Mouse (Mus musculus) urinary bladder, postnatal 4 days (tissue): ENCODE results near the gene Col1a1.

ENCODE experiments used
- DNase-seq, 2 experiments: peaks; one replicate each; pipeline ENCODE4 v3.0.0; 2021 to 2022; ENCODE audit warnings: low spot score in 2 of 2

Gene Col1a1

GRCm38 (mm10) chr11:94936045-94936444 lies at the start of gene Col1a1:
Gene Col1a1, plus strand, starts transcription at chr11:94936224.
- peak; percentile 90 to 94 for DNase-seq

- DNase-seq: no peak
These were observed 44.9 kb upstream of the Col1a1 start for GRCm38 (mm10) chr11:94891155-94891554.

GRCm38 (mm10) chr11:94896753-94897376 lies 39.2 kb upstream of the Col1a1 start:
- DNase-seq: no peak

- DNase-seq: no peak
These were observed 34.8 kb upstream of the Col1a1 start for GRCm38 (mm10) chr11:94901231-94901630.

DNA sequence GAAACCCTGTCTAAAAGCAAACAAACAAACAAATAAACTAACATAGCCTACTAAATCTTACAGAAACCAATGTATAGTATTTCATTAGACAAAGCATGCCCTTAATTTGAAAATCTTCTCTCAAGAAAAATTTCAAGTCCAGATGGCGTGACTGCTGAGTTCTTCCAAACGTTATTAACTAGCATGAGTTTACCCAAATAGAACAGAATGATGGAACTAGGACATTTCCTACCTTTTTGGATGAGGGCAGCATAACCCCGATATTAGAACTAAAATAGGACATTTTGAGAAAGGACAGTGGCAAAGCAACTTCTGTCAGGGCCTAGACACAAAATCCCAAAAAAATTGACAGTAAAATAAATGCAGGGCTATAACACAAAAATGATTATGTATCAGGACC lies 31.7 kb upstream of the Col1a1 start:
- DNase-seq: no peak

DNA sequence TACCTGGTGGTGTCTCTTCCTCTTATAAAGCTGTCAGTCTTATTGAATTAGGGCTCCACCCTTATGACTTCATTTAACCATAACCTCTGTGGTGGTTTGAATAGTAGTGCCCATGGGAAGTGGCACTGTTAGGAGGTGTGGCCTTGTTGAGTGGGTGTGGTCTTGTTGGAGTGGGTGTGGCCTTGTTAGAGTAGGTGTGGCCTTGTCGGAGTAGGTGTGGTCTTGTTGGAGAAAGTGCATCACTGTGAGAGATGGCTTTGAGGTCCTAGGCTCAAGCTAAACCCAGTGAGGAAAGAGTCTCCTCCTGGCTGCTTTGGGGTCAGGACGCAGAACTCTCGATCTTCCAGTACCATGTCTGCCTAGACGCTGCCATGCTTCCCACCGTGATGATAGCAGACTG lies 25.1 kb upstream of the Col1a1 start:
- DNase-seq: no peak

- no peak for DNase-seq
These were observed 23.5 kb upstream of the Col1a1 start for GRCm38 (mm10) chr11:94912568-94912967.

DNA sequence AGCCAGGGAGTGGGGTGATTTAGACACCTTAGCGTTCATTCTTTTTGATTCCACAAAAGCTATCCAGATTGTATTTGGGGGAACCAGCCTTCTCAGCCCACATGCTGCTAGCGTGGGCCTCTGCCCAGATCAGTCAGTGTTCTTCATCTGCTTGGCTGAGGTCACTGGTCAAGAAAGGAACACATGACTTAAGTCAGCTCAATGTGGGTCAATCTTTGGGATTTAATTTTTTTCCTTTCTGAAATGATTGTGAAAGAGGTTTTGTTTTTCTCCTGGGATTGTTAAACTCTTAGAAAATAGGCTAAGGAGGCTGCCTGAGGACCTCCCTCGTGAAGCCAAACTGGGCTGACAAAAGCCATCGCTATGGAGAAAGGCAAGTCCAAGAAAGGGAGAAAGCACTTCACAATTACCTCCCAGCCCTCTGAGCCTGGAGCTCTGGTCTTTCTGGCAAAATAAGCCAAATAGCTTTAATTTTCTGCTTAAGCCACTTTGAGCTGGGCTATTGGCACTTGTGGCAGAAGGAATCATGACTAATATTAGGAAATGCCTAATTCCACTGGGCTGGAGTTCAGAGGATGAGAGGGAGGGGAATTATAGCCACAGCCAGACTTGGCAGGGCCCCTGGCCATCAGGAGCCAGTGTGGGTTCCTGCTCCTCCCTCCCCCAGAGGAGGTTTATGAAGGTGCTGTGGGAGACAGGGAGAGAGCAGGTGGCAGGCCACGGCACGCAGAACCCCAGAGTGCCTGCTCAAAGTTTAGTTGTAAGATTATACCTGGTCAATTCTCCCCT lies 22.5 kb upstream of the Col1a1 start:
- peak in 1 of 2 experiments; percentile 39 for DNase-seq

DNA sequence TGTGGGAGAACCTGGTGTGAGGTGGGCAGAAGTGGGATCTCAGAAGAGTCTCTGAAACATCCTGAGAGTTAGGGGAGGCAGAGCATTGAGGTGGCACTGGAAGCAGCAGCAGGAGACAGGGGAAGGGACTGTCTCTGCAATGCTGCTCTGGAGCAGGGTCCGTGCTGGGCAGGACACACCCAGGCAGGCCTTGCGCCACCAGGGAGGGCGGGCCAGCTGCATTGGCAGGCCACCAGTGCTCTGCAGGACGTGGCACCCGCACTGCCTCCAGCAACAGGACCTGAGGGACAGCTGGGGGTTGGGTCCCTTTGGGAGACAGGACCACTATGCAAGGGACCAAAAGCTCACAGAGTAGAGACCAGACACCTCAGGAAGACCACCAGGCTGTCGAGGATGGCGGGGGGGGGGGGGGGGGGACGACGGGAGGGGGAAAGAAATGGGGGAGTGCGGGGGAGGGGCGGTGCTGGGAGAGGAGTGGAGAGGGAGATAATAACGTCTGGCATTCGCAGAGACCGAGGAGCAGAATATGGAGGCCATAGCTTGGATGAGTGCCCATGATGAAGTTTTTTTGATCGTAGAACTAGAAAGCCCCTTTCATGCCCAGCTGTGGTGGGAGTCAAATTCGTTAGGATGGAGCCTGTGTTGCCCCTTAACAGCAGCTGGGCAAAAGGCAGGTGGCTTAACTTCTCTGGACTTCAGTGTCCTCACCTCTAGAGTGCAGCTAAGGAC lies 20.2 kb upstream of the Col1a1 start:
- peak in 1 of 2 experiments; percentile 69 for DNase-seq

DNA sequence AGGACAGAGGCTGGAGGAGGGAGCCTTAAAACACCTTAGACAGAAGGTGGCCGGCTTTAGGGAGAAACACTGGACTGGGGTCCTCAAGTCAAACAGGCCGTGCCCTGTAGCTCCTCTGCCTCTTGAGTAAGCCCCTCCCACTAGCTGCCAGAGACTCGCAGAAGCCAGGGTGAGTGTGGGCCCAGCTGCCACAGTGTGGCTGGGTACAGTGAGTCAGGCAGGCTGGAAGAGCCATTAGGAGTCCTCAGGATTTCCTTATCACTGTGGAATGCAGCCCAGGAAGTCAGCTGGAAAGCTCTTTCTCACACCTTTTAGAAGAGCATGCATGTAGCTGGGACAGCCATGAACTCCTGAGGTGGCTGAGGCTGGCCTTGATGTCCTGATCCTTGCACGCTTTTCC lies 19.5 kb upstream of the Col1a1 start:
- DNase-seq: no peak

GRCm38 (mm10) chr11:94917717-94918116 lies 18.3 kb upstream of the Col1a1 start:
- no peak for DNase-seq

GRCm38 (mm10) chr11:94920996-94921401 lies 15.0 kb upstream of the Col1a1 start:
- DNase-seq: no peak

- DNase-seq: no peak
These were observed 11.0 kb upstream of the Col1a1 start for GRCm38 (mm10) chr11:94924977-94925376.

GRCm38 (mm10) chr11:94926431-94926830 lies 9.6 kb upstream of the Col1a1 start:
- no peak for DNase-seq

GRCm38 (mm10) chr11:94927771-94928291 lies 8.2 kb upstream of the Col1a1 start:
- no peak for DNase-seq

GRCm38 (mm10) chr11:94928820-94929219 lies 7.2 kb upstream of the Col1a1 start:
- peak; percentile 95 for DNase-seq

GRCm38 (mm10) chr11:94929599-94929998 lies 6.4 kb upstream of the Col1a1 start:
- DNase-seq: no peak

DNA sequence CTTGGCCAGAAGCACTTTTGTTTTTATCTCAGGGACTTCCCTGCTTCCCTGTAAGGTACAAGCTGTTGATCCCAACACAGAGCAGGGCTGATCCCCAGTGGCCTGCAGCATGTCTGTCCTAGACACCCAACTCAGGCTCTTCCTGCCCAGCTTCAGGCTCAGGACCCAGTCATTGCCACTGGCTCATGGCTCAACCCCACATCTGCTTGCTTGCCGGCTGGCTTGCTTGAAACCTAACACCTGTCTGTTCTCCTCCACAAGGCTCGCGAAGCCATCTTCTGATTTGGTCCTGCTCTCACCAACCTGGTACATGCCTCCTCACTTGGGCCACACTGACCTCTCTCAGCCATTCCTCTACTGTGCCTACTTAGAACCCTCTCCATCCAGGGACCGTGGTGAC lies 5.9 kb upstream of the Col1a1 start:
- no peak for DNase-seq

DNA sequence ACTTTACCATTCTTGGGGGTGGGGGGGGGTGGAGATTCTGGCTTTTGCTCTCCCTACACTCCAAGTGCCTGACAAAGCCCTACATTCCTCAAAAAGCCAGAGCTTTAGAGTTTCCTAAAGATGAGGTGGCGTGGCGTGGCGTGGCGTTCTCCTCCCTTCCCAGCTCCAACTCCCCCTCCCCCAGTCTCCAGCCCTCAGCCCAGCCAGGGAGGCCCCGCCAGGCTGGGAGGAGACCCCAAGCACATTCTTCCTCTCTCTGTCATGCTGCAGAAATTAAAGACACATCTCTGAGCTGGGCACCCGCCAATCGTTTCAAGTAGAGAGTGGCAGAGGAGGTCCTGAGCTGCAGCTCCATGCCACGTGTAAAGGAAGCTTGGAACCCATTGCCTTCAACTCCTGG lies 2.4 kb upstream of the Col1a1 start:
- peak; percentile 77 to 79 for DNase-seq

DNA sequence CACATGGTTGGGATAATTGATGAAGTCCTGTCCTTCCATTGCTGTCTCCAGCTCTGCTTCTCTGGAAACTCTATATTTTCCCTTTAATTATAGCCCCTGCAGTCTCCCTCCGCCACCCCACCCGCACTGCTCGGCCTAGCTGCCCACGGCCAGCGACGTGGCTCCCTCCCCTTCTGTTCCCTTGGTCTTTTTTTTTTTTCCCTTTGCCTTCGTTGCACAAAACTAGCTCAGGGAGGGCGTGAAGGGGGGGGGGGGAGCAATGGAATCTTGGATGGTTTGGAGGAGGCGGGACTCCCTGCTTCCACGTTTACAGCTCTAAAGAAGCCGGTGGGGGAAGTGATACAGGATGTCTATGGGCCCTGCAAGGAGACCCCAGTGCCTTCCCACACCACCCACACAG lies 1.5 kb upstream of the Col1a1 start:
- no peak for DNase-seq

DNA sequence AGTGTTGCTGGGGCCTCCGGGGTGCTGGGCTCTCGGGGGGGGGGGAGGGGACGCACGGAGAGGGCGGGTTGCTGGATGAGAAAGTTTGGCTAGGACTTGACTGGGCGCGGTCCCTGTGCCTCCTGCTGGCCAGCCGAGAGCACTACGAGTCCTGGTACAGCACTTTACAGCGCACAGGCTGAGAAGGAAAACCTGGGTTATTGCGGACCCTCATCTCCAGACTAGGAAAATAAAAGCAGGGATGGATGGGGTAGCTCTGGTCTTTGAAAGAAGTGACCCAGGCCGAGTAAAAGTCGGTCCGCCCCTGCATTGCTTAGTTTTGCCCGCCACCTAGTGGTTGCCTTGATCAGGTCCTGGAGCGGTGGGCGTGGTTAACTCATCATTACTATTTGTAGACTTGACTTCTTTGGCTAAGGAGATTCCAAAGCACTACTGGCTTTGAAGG lies 849 bp downstream of the Col1a1 start:
- peak; percentile 79 to 90 for DNase-seq

DNA sequence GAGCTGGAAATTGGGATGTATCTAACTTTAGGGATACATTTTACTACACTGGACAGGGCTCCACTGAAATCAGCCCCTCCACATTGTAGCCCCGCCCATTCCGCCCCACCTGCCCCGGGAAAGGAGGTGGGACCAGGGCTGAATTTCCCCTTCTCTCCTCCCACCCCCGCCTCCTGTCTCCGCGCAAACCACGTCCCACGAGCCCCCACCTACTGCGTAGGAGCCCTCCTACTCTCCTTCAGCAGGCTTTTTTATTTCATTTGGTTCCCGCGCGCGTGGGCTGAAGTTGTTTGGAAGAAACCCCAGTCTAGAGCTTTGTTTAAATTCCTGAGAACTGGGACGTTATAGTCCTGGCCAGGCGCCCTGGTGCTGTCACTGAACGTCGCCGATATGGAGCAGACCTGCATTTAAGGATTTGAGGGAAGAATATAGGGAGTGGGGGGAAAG lies 1.3 kb downstream of the Col1a1 start:
- peak; percentile 66 to 69 for DNase-seq
